Mouse (Mus musculus) thymus, postnatal 0 days (tissue): ENCODE results near the gene Olfr1333. TPM values are rescaled to one million over a fixed set of nuclear protein-coding genes. Genes with fewer than 3 reads are reported as not detected.
"Not testable (repeated sequence)": the region's sequence is repeated elsewhere in the genome, so short reads cannot be mapped to it uniquely, and the experiment has no call there.

Experiments
- DNase-seq: peaks from one replicate; pipeline ENCODE4 v3.0.0-alpha.2; 2015; ENCODE audit warnings: low spot score
- polyA plus RNA-seq: library from polyadenylated mRNA; unstranded; fragments of >200 nt; fragmentation: Nextera tagmentation; extraction: Ambion mirVana; gene quantifications from 2 replicates; pipeline ENCODE4 v1.2.1, GENCODE M21; 2015

Olfr1333 gene
- not detected in 2 replicates for polyA plus RNA-seq

DNA sequence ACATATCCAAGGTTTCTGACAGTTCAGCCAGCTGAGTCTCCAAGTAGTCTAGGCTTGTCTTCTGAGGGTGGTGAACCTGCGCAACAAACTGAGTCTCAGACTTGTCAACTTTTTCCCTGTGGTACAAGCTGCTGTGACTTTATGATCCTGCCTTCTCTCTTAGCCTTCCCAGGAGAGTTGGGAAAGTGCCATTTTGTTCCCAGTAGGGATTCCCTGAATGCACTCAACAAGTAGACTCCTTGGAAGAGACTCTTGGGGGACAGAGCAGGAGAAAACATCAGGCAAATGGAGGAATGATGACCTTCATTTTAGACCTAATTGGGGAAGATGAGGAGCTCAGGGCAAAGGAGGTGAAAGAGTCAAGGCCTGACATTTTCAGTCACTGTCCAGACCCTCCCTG lies at the start of gene Olfr1333:
TSS of gene Olfr1333 (minus strand) at position 101 of the 400 bp plus-strand sequence.
- no peak for DNase-seq

DNA sequence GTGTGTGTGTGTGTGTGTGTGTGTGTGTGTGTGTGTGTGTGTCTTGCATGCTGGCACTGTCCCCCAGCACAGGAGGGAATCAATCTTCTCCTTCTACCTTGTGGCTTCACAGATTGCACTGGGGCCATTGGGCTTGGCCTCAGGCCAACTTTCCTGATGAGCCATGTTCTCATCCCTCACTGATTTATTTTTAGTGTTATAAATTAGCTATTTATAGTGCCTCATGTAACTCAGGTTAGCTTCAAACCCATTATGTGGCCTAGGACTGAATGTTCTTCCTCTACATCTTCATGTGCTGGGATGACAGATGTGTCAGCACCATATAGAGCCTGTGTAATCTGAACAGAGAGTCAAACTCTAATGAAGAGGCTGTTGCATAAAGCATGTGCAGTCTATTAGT lies 31.5 kb upstream of the Olfr1333 start:
- no peak for DNase-seq

DNA sequence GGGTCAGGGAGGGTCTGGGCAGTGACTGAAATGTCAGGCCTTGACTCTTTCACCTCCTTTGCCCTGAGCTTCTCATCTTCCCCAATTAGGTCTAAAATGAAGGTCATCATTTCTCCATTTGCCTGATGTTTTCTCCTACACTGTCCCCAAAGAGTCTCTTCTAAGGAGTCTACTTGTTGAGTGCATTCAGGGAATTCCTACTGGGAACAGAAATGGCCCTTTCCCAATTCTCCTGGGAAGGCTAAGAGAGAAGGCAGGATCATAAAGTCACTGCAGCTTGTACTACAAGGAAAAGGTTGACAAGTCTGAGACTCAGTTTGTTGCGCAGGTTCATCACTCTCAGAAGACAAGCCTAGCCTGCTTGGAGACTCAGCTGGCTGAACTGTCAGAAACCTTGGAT lies 28.3 kb upstream of the Olfr1333 start, which contains the start of gene Olfr1331:
TSS of gene Olfr1331 (plus strand) at position 301 of the 400 bp plus-strand sequence.
- no peak for DNase-seq

DNA sequence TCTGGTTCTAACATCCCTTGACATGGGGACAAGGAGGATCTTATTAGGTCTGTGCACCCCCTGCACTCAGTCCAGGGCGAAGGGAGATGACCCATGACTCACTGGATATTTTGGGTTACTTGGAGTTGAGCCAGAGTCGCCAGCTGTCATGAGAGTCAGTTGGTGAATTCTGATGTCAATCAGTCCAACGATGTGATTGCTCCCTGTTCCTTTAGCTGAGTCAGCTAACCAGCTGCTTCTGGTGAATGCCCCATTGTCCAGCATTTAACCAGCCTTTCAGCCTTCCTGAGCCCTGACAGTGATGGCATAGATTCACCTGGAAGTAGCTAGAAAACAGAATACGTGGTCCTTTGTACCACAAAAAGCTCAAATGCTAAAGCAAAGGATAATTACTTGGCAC lies 26.6 kb upstream of the Olfr1333 start:
- no peak for DNase-seq

DNA sequence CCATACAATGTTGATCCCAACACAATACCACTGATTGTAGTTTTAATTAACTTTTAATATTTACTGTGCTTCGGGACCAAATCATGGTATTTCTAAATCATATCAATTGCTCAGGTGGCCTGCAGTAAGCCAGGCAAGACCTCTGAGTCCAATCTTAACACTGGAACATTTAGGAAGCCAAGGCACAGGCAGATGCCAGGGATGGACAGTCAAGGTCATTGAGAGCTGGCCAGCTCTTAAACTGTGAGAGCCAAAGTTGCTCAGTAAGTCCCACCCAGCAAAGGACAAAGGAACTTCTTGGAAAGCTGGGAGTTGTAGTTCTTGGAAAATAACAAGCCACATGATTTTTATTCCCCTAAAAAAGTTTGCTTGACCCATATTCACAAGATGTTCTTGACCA lies 25.7 kb upstream of the Olfr1333 start:
- no peak for DNase-seq

DNA sequence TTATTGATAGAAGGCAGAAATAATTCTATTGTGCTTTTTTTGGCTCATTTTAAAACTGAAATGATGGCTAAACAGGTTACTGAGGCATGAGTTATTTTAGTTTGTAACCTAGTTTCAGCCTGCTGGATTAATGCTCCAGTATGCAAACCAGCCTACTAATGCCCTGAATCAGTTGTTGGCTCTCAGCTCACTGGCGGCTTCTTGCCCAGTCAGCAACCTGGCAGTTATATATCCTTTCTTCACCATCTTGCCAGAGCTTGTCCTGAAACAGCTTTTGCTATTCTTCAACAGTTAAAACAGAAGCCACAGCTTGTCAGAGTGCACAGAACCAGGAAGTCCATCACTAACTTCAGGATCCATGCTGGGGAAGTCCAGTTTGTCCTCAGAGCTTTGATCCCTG lies 17.2 kb downstream of the Olfr1333 start:
- DNase-seq: no peak

GRCm38 (mm10) chr4:118809844-118810243 lies 26.2 kb downstream of the Olfr1333 start, which contains the start of gene Olfr1335:
Gene Olfr1335 (minus strand): TSS chr4:118809944.
- DNase-seq: no peak

DNA sequence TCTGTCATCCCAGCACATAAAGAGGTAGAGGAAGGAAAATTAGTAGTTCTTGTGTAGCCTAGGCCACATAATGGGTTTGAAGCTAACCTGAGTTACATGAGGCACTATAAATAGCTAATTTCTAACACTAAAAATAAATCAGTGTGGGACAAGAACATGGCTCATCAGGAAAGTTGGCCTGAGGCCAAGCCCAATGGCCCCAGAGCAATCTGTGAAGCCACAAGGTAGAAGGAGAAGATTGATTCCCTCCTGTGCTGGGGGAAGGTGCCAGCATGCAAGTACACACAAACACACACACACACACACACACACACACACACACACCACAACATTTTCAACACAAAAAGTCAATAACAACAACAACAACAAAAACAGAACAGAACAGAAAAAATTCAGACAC lies 43.3 kb downstream of the Olfr1333 start:
- DNase-seq: not testable (repeated sequence)

DNA sequence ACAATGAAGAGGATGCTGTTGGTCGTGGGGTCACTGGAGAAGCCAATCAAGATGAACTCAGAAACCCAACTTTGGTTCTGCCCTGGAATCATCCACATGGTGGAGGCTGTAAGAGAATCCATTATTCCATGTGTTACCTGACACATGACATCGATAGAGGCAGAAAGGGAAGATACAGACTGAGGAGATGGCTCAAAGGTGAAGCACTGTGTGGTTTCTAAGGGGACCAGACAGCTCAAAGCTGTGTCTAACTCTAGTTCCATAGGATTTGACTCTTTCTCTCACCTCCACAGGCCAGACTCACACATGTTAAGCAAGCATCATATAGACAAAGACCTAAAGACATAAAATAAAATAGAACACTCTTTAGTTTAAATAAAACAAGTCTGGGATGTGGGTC lies 53.6 kb downstream of the Olfr1333 start, which contains the start of gene Olfr1337:
TSS of gene Olfr1337 (minus strand) at position 101 of the 400 bp plus-strand sequence.
- no peak for DNase-seq

Other genes with a start within 250 kb of the Olfr1333 start
- 0.14 and 0.15 TPM in 2 replicates for gene Cfap57, start 215.5 kb downstream of the Olfr1333 start, polyA plus RNA-seq
- gene Ebna1bp2, start 215.5 kb downstream of the Olfr1333 start, polyA plus RNA-seq: 209 and 229 TPM in 2 replicates
- not detected in 2 replicates for gene Olfr62, start 177.3 kb downstream of the Olfr1333 start, polyA plus RNA-seq
- gene Olfr1342, start 143.5 kb downstream of the Olfr1333 start, polyA plus RNA-seq: not detected in 2 replicates
- gene Olfr1341, start 132.8 kb downstream of the Olfr1333 start, polyA plus RNA-seq: not detected in 2 replicates
- not detected in 2 replicates for gene Olfr1340, start 116.1 kb downstream of the Olfr1333 start, polyA plus RNA-seq
- not detected in 2 replicates for gene Olfr1339, start 104.1 kb downstream of the Olfr1333 start, polyA plus RNA-seq
- gene Olfr1338, start 77.5 kb downstream of the Olfr1333 start, polyA plus RNA-seq: not detected in 2 replicates
- gene Olfr1337, start 53.7 kb downstream of the Olfr1333 start, polyA plus RNA-seq: not detected in 2 replicates
- gene Olfr1335, start 26.3 kb downstream of the Olfr1333 start, polyA plus RNA-seq: not detected in 2 replicates
- gene Olfr1331, start 28.4 kb upstream of the Olfr1333 start, polyA plus RNA-seq: not detected in 2 replicates
- gene Olfr1330, start 52.3 kb upstream of the Olfr1333 start, polyA plus RNA-seq: 0.05 TPM in 1 of 2 replicates, not detected in the other
- gene Olfr1329, start 81.2 kb upstream of the Olfr1333 start, polyA plus RNA-seq: not detected in 2 replicates
- gene Olfr1328, start 102.3 kb upstream of the Olfr1333 start, polyA plus RNA-seq: not detected in 2 replicates
- gene Lao1, start 125.3 kb upstream of the Olfr1333 start, polyA plus RNA-seq: 0.05 and 0.10 TPM in 2 replicates